In genomic region chr1:97729339-97729738, GRCm38 (mm10) we compare ENCODE assay signal across 1 mouse cellular context.
TF ChIP-seq lines count a peak whose summit lies in the region.

No protein-coding gene starts in this region.

TF ChIP-seq in MEL, 35 proteins besides CTCF, POLR2A, EP300 and RAD21 (continued from another document):
- no peak for TF ChIP-seq HCFC1 (IDR thresholded peaks at IDR 0.05; ENCODE audit: low read depth, low read length)
- no peak for TF ChIP-seq NRF1 (IDR thresholded peaks at IDR 0.05; ENCODE audit: insufficient read depth, low read depth, low read length, poor library complexity, severe bottlenecking)
- no peak for TF ChIP-seq TBP (IDR thresholded peaks at IDR 0.05; ENCODE audit: low read depth, low read length)
- no peak for TF ChIP-seq E2F4 (IDR thresholded peaks at IDR 0.05; ENCODE audit: borderline replicate concordance, low read depth, low read length)
- TF ChIP-seq BHLHE40 (IDR thresholded peaks at IDR 0.05; ENCODE audit: borderline replicate concordance, low read depth, low read length), result no peak
- TF ChIP-seq MAZ (IDR thresholded peaks at IDR 0.05; ENCODE audit: low read depth, low read length), result no peak
